Mouse (Mus musculus) thymus, adult 2 months (tissue): ENCODE data around the gene Cul7. TPM values are rescaled to one million over a fixed set of nuclear protein-coding genes. Genes with fewer than 3 reads are reported as not detected.

Experiments used
- DNase-seq: peaks from one replicate; pipeline ENCODE4 v3.0.0; 2021
- H3K27ac ChIP-seq: fragments of 200-500 bp; 2 replicates; pipeline ENCODE4 v1.5.1; 2012; ENCODE audit warnings: low read length, control low read depth; ENCODE audit not compliant: control insufficient read depth, insufficient read depth
- H3K27me3 ChIP-seq: fragments of 200-500 bp; 2 replicates; pipeline ENCODE4 v1.6.1; 2012; ENCODE audit warnings: mild to moderate bottlenecking, low read length, moderate library complexity, mixed read lengths; ENCODE audit not compliant: control insufficient read depth, insufficient read depth
- H3K36me3 ChIP-seq: fragments of 200-500 bp; 2 replicates; pipeline ENCODE4 v1.6.1; 2012; ENCODE audit warnings: mild to moderate bottlenecking, low read length, moderate library complexity; ENCODE audit not compliant: control insufficient read depth, insufficient read depth
- H3K4me1 ChIP-seq: fragments of 200-500 bp; replicated peaks from 2 replicates; pipeline ENCODE4 v1.6.1; 2012; ENCODE audit warnings: low read length; ENCODE audit not compliant: control insufficient read depth, insufficient read depth
- H3K4me3 ChIP-seq: fragments of 200-500 bp; 2 replicates; pipeline ENCODE4 v1.5.1; 2012; ENCODE audit warnings: mild to moderate bottlenecking, low read length, control low read depth, moderate library complexity; ENCODE audit not compliant: control insufficient read depth, insufficient read depth
- CTCF ChIP-seq: fragments of 200-500 bp; IDR thresholded peaks from 2 replicates; pipeline ENCODE4 v1.5.1; 2012; ENCODE audit warnings: mild to moderate bottlenecking, control low read depth, low read length, moderate library complexity, borderline replicate concordance; ENCODE audit not compliant: control insufficient read depth, poor library complexity, insufficient read depth; ENCODE audit errors: extremely low read depth
- POLR2A ChIP-seq: fragments of 200-500 bp; IDR thresholded peaks from 2 replicates; pipeline ENCODE4 v1.6.1; 2012; ENCODE audit warnings: mild to moderate bottlenecking, low read length, control low read depth, moderate library complexity; ENCODE audit not compliant: control insufficient read depth, poor library complexity, insufficient read depth; ENCODE audit errors: extremely low read depth
- WGBS: fragments of 180-500 bp; shearing (Covaris S2); methylation state at CpG from one replicate; pipeline ENCODE4 v1.1.7; 2018; 5-methylcytosine and 5-hydroxymethylcytosine counted together
- polyA plus RNA-seq: library from polyadenylated mRNA; depleted of rRNA; stranded (reverse); fragments of >200 nt; gene quantifications from 2 replicates; pipeline ENCODE4 v1.2.3, GENCODE M21; 2012

Gene Cul7
- polyA plus RNA-seq, 1 experiment = 47.9 TPM

GRCm38 (mm10) chr17:46609721-46610514 lies 40.2 kb upstream of the Cul7 start:
- Histone ChIP-seq H3K27ac (no peak overlapping the region), H3K4me1 (peaks cover 3% of the 10 kb centered on the region; the same call in 1 of the 2 replicates), H3K36me3 (no peaks in the 10 kb centered on the region), H3K4me3 (no peak overlapping the region), H3K27me3 (no peaks in the 10 kb centered on the region)
- TF ChIP-seq POLR2A = no peak
- no peak for TF ChIP-seq CTCF
- DNase-seq = no peak
- WGBS = 64% methylated on average over 15 of the region's 15 CpGs

GRCm38 (mm10) chr17:46611316-46611715 lies 38.8 kb upstream of the Cul7 start:
- H3K27ac ChIP-seq = no peak overlapping the region
- H3K27me3 ChIP-seq = no peaks in the 10 kb centered on the region
- H3K4me1 ChIP-seq = peaks cover 3% of the 10 kb centered on the region; the same call in 1 of the 2 replicates
- TF ChIP-seq POLR2A (no peak), CTCF (no peak)
- 97% methylated on average over 6 of the region's 6 CpGs for WGBS
- no peak for DNase-seq
- no peak overlapping the region for H3K4me3 ChIP-seq
- H3K36me3 ChIP-seq = no peaks in the 10 kb centered on the region

- Histone ChIP-seq H3K4me1 (peaks cover 3% of the 10 kb centered on the region; the same call in 1 of the 2 replicates), H3K36me3 (no peaks in the 10 kb centered on the region), H3K27ac (no peak overlapping the region), H3K4me3 (no peak overlapping the region), H3K27me3 (no peaks in the 10 kb centered on the region)
- no peak for DNase-seq
- 87% methylated on average over 2 of the region's 2 CpGs for WGBS
- TF ChIP-seq POLR2A = no peak
- no peak for TF ChIP-seq CTCF
Observed at GRCm38 (mm10) chr17:46612189-46612588, 37.9 kb upstream of the Cul7 start.

GRCm38 (mm10) chr17:46612820-46613219 lies 37.3 kb upstream of the Cul7 start:
- 87% methylated on average over 4 of the region's 4 CpGs for WGBS
- H3K4me1 ChIP-seq = peaks cover 3% of the 10 kb centered on the region; the same call in 1 of the 2 replicates
- no peaks in the 10 kb centered on the region for H3K27me3 ChIP-seq
- no peak for DNase-seq
- H3K27ac ChIP-seq = no peak overlapping the region; the same call in 1 of the 2 replicates
- no peak overlapping the region for H3K4me3 ChIP-seq
- no peaks in the 10 kb centered on the region for H3K36me3 ChIP-seq
- TF ChIP-seq POLR2A (no peak), CTCF (no peak)

- Histone ChIP-seq H3K27ac (no peak overlapping the region), H3K4me1 (peaks cover 3% of the 10 kb centered on the region; the same call in 1 of the 2 replicates), H3K36me3 (no peaks in the 10 kb centered on the region), H3K4me3 (no peak overlapping the region), H3K27me3 (no peaks in the 10 kb centered on the region)
- DNase-seq = no peak
- 85% methylated on average over 3 of the region's 3 CpGs for WGBS
- TF ChIP-seq POLR2A = no peak
- no peak for TF ChIP-seq CTCF
Observed at GRCm38 (mm10) chr17:46613229-46613628, 36.9 kb upstream of the Cul7 start.

GRCm38 (mm10) chr17:46617799-46618198 lies 32.3 kb upstream of the Cul7 start:
- peaks cover 7% of the 10 kb centered on the region; the same call in 1 of the 2 replicates for H3K4me1 ChIP-seq
- H3K36me3 ChIP-seq = no peaks in the 10 kb centered on the region
- no peak overlapping the region for H3K4me3 ChIP-seq
- H3K27ac ChIP-seq = no peak overlapping the region
- 92% methylated on average over 12 of the region's 12 CpGs for WGBS
- DNase-seq = no peak
- no peaks in the 10 kb centered on the region for H3K27me3 ChIP-seq
- no peak for TF ChIP-seq CTCF
- no peak for TF ChIP-seq POLR2A
